Mouse (Mus musculus) large intestine, adult 2 months (tissue): Measurements from ENCODE around the gene Dnah7a. TPM values are rescaled to one million over a fixed set of nuclear protein-coding genes. Genes with fewer than 3 reads are reported as not detected.
"Not testable (repeated sequence)": the region's sequence is repeated elsewhere in the genome, so short reads cannot be mapped to it uniquely, and the experiment has no call there.

Source experiments
- DNase-seq: peaks from one replicate; pipeline ENCODE4 v3.0.0-alpha.2; 2012; ENCODE audit warnings: low read depth, low spot score
- WGBS: fragments of 180-500 bp; shearing (Covaris S2); methylation state at CpG from one replicate; pipeline ENCODE4 v1.1.7; 2018; 5-methylcytosine and 5-hydroxymethylcytosine counted together
- polyA plus RNA-seq: library from polyadenylated mRNA; depleted of rRNA; stranded (reverse); fragments of >200 nt; gene quantifications from 2 replicates; pipeline ENCODE4 v1.2.3, GENCODE M21; 2012; rRNA removed

Dnah7a gene
- polyA plus RNA-seq: under 0.01 and 0.07 TPM in 2 replicates

- DNase-seq: no peak
- 20% methylated on average over 42 of the region's 42 CpGs for WGBS
Measured at GRCm38 (mm10) chr1:53706431-53707361, at the start of gene Dnah7a. Gene Dnah7a, minus strand, starts transcription at chr1:53706784.

- DNase-seq: not testable (repeated sequence)
- WGBS: 94% methylated on average over 2 of the region's 2 CpGs
Measured at GRCm38 (mm10) chr1:53753501-53753900, 46.9 kb upstream of the Dnah7a start.

- DNase-seq: no peak
- WGBS: 97% methylated on average over 1 of the region's 1 CpGs
Measured at GRCm38 (mm10) chr1:53751144-53751543, 44.6 kb upstream of the Dnah7a start.

- not testable (repeated sequence) for DNase-seq
- WGBS: 88% methylated on average over 7 of the region's 7 CpGs
Measured at GRCm38 (mm10) chr1:53750697-53751096, 44.1 kb upstream of the Dnah7a start.

- not testable (repeated sequence) for DNase-seq
- WGBS: 84% methylated on average over 1 of the region's 1 CpGs
Measured at GRCm38 (mm10) chr1:53749881-53750385, 43.3 kb upstream of the Dnah7a start.

GRCm38 (mm10) chr1:53748571-53748970 is 42.0 kb upstream of the Dnah7a start:
- no peak for DNase-seq
- 52% methylated on average over 11 of the region's 11 CpGs for WGBS

GRCm38 (mm10) chr1:53746001-53746400 is 39.4 kb upstream of the Dnah7a start:
- DNase-seq: no peak
- 73% methylated on average over 5 of the region's 5 CpGs for WGBS

GRCm38 (mm10) chr1:53741742-53742458 is 35.3 kb upstream of the Dnah7a start:
- WGBS: 63% methylated on average over 3 of the region's 3 CpGs
- DNase-seq: no peak

GRCm38 (mm10) chr1:53740777-53741336 is 34.3 kb upstream of the Dnah7a start:
- no peak for DNase-seq
- WGBS: 83% methylated on average over 4 of the region's 4 CpGs

GRCm38 (mm10) chr1:53740077-53740776 is 33.6 kb upstream of the Dnah7a start:
- not testable (repeated sequence) for DNase-seq
- 40% methylated on average over 4 of the region's 4 CpGs for WGBS

GRCm38 (mm10) chr1:53736583-53736982 is 30.0 kb upstream of the Dnah7a start:
- DNase-seq: no peak
- 42% methylated on average over 3 of the region's 3 CpGs for WGBS

GRCm38 (mm10) chr1:53728489-53729225 is 22.1 kb upstream of the Dnah7a start:
- WGBS: 82% methylated on average over 5 of the region's 5 CpGs
- no peak for DNase-seq

GRCm38 (mm10) chr1:53726883-53727282 is 20.3 kb upstream of the Dnah7a start:
- no peak for DNase-seq
- 90% methylated on average over 2 of the region's 2 CpGs for WGBS

GRCm38 (mm10) chr1:53721353-53721752 is 14.8 kb upstream of the Dnah7a start:
- no peak for DNase-seq

- WGBS: 29% methylated on average over 5 of the region's 5 CpGs
- no peak for DNase-seq
Measured at GRCm38 (mm10) chr1:53720601-53721351, 14.2 kb upstream of the Dnah7a start.

- DNase-seq: no peak
- WGBS: 25% methylated on average over 1 of the region's 1 CpGs
Measured at GRCm38 (mm10) chr1:53715966-53716515, 9.5 kb upstream of the Dnah7a start.

- DNase-seq: no peak
- WGBS: 1% methylated on average over 4 of the region's 4 CpGs
Measured at GRCm38 (mm10) chr1:53715446-53715845, 8.9 kb upstream of the Dnah7a start.

- DNase-seq: not testable (repeated sequence)
- WGBS: 60% methylated on average over 3 of the region's 3 CpGs
Measured at GRCm38 (mm10) chr1:53713383-53713782, 6.8 kb upstream of the Dnah7a start.
